Mouse (Mus musculus) kidney, adult 2 months (tissue): Measurements from ENCODE around the gene Iqsec1. TPM values are rescaled to one million over a fixed set of nuclear protein-coding genes. Genes with fewer than 3 reads are reported as not detected.

ENCODE experiments used
- DNase-seq: peaks from one replicate; pipeline ENCODE4 v3.0.0; 2021
- H3K27ac ChIP-seq: fragments of 200-500 bp; 2 replicates; pipeline ENCODE4 v1.5.1; 2012; ENCODE audit warnings: low read depth, low read length, control low read depth, inconsistent platforms; ENCODE audit not compliant: insufficient read depth
- H3K27me3 ChIP-seq: fragments of 200-500 bp; replicated peaks from 2 replicates; pipeline ENCODE4 v1.6.1; 2012; ENCODE audit warnings: mild to moderate bottlenecking, moderate library complexity, low read length, inconsistent platforms; ENCODE audit not compliant: control insufficient read depth, insufficient read depth
- H3K36me3 ChIP-seq: fragments of 200-500 bp; 2 replicates; pipeline ENCODE4 v1.6.1; 2012; ENCODE audit warnings: mild to moderate bottlenecking, moderate library complexity, low read length, inconsistent platforms; ENCODE audit not compliant: control insufficient read depth, insufficient read depth
- H3K4me1 ChIP-seq: fragments of 200-500 bp; 2 replicates; pipeline ENCODE4 v1.6.1; 2011; ENCODE audit warnings: low read length; ENCODE audit not compliant: control insufficient read depth, insufficient read depth
- H3K4me3 ChIP-seq: fragments of 200-500 bp; 2 replicates; pipeline ENCODE4 v1.5.1; 2011; ENCODE audit warnings: mild to moderate bottlenecking, low read depth, low read length, control low read depth; ENCODE audit not compliant: insufficient read depth
- CTCF ChIP-seq: fragments of 200-500 bp; conservative IDR thresholded peaks from 2 replicates; pipeline ENCODE4 v1.5.1; 2011; ENCODE audit warnings: low read depth, mild to moderate bottlenecking, control low read depth, low read length, moderate library complexity, mixed read lengths; ENCODE audit not compliant: insufficient read depth, insufficient read length
- POLR2A ChIP-seq: fragments of 200-500 bp; IDR thresholded peaks from one replicate; pipeline ENCODE4 v1.6.1; 2011; ENCODE audit warnings: low read depth, low read length, control low read depth
- WGBS: fragments of 180-500 bp; shearing (Covaris S2); methylation state at CpG from one replicate; pipeline ENCODE4 v1.1.7; 2018; 5-methylcytosine and 5-hydroxymethylcytosine counted together
- polyA plus RNA-seq: library from polyadenylated mRNA; depleted of rRNA; stranded (reverse); fragments of >200 nt; gene quantifications from 2 replicates; pipeline ENCODE4 v1.2.3, GENCODE M21; 2012

Iqsec1 gene
- polyA plus RNA-seq, 1 experiment, result 149 TPM

GRCm38 (mm10) chr6:90773811-90774233 lies 214.7 kb downstream of the Iqsec1 start:
- Histone ChIP-seq H3K4me3 (no peak overlapping the region), H3K27me3 (no peaks in the 10 kb centered on the region), H3K27ac (no peak overlapping the region), H3K36me3 (no peaks in the 10 kb centered on the region), H3K4me1 (no peaks in the 10 kb centered on the region)
- peak; percentile 37 for DNase-seq
- TF ChIP-seq CTCF (no peak), POLR2A (no peak)

DNA sequence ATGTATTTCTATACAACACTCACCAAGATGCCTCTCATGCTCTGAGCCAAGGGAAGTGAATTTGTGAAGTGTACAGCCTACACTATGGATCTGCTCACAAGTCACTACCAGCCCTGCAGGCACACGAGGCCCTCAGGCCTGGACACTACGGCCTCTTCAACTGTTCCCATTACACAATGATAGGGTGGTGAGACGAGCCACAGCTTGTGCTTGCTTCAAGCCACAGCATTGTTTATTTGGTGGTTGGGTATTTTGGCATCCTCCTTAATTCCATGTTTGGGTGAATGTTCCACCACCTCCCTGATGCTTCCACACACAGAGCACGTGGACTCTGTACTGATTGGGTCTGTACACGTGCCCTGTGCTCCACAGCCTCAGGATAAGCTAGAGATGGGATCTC lies 216.4 kb downstream of the Iqsec1 start:
- Histone ChIP-seq H3K27ac (no peak overlapping the region), H3K36me3 (no peaks in the 10 kb centered on the region), H3K4me3 (no peak overlapping the region), H3K4me1 (no peaks in the 10 kb centered on the region), H3K27me3 (no peaks in the 10 kb centered on the region)
- TF ChIP-seq POLR2A, result no peak
- TF ChIP-seq CTCF, result no peak
- DNase-seq, result peak; percentile 29
- WGBS, result 77% methylated on average over 5 of the region's 5 CpGs

GRCm38 (mm10) chr6:90768526-90768925 lies 220.0 kb downstream of the Iqsec1 start:
- Histone ChIP-seq H3K27me3 (no peaks in the 10 kb centered on the region), H3K4me1 (peaks cover 2% of the 10 kb centered on the region; the same call in 1 of the 2 replicates), H3K36me3 (no peaks in the 10 kb centered on the region), H3K27ac (no peak overlapping the region), H3K4me3 (no peak overlapping the region)
- no peak for DNase-seq
- TF ChIP-seq CTCF (no peak), POLR2A (no peak)
- 61% methylated on average over 2 of the region's 2 CpGs for WGBS

DNA sequence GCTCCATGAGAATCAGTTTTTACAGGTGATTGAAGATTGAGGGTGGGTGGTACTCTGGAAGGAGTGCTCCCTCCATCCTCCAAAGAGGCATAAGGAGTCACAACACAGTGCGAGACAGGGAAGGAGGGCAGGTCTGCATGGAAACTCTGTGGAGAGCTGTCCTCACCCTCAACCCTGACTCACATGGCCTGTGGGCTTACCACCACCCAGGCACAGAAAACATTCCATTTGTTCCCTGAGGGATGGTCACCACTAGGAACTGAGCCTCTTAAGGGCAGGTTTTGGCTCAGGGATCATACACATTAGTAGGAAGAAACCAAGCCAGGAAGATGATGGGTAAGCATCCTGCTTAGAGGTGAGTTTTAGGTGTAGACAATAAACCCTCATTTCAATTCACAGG lies 220.6 kb downstream of the Iqsec1 start:
- Histone ChIP-seq H3K4me3 (no peak overlapping the region), H3K27ac (no peak overlapping the region), H3K27me3 (no peaks in the 10 kb centered on the region), H3K4me1 (peaks cover 4% of the 10 kb centered on the region; the same call in 1 of the 2 replicates), H3K36me3 (no peaks in the 10 kb centered on the region)
- no peak for TF ChIP-seq POLR2A
- 90% methylated on average over 1 of the region's 1 CpGs for WGBS
- no peak for DNase-seq

- Histone ChIP-seq H3K27me3 (no peaks in the 10 kb centered on the region), H3K4me1 (peaks cover 4% of the 10 kb centered on the region; the same call in 1 of the 2 replicates), H3K27ac (no peak overlapping the region), H3K4me3 (no peak overlapping the region), H3K36me3 (no peaks in the 10 kb centered on the region)
- TF ChIP-seq CTCF (no peak), POLR2A (no peak)
- no peak for DNase-seq
- 87% methylated on average over 2 of the region's 2 CpGs for WGBS
Measured at GRCm38 (mm10) chr6:90764753-90765152, 223.7 kb downstream of the Iqsec1 start.

GRCm38 (mm10) chr6:90763959-90764591 lies 224.4 kb downstream of the Iqsec1 start:
- 29% methylated on average over 18 of the region's 18 CpGs for WGBS
- no peak overlapping the region for H3K27ac ChIP-seq
- no peaks in the 10 kb centered on the region for H3K27me3 ChIP-seq
- no peak for TF ChIP-seq CTCF
- TF ChIP-seq POLR2A, result no peak
- H3K4me3 ChIP-seq, result no peak overlapping the region
- H3K4me1 ChIP-seq, result peaks cover 4% of the 10 kb centered on the region; the same call in 1 of the 2 replicates
- DNase-seq, result peak; percentile 74
- H3K36me3 ChIP-seq, result no peaks in the 10 kb centered on the region

DNA sequence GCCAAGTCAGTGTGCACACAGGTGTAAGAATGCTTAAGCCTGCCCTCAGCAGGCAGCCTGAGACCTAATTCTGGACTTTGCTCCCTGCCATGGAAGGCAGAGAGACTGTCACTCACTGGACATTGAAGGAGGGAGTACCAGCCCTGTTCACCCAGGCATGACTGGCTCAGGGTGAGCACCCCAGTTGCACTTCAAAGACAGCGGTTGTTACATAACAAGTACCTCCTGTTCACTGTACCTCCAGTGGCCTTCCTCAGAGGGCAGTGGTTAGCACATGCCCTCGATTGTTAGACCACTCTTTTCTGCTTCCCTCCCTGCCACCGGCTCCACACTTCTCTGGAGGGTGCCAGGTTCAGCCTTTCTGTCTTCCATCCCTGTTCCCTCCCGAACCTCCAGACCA lies 225.2 kb downstream of the Iqsec1 start:
- no peaks in the 10 kb centered on the region for H3K27me3 ChIP-seq
- H3K36me3 ChIP-seq, result no peaks in the 10 kb centered on the region
- DNase-seq, result peak; percentile 90
- peaks cover 4% of the 10 kb centered on the region; the same call in 1 of the 2 replicates for H3K4me1 ChIP-seq
- WGBS, result 46% methylated on average over 4 of the region's 4 CpGs
- H3K4me3 ChIP-seq, result no peak overlapping the region
- no peak for TF ChIP-seq CTCF
- no peak for TF ChIP-seq POLR2A
- H3K27ac ChIP-seq, result no peak overlapping the region
